Mouse (Mus musculus): ENCODE data around the gene Tspan18. TPM values are rescaled to one million over a fixed set of nuclear protein-coding genes. Genes with fewer than 3 reads are reported as not detected.

Tspan18 gene
- polyA plus RNA-seq, 1 experiment from 2014 or later, result 48.4 TPM

- Histone ChIP-seq H3K9me3 (replicated peaks) (no peaks in the 10 kb centered on the region), H3K27me3 (ENCODE audit: low read depth, poor library complexity, severe bottlenecking) (no peaks in the 10 kb centered on the region), H3K36me3 (peaks cover 2% of the 10 kb centered on the region; the same call in 1 of the 2 replicates), H3K4me1 (peaks cover 100% of the 10 kb centered on the region), H3K27ac (replicated peaks) (peak overlapping the region; percentile 91), H3K4me3 (no peak overlapping the region)
- no peak for DNase-seq (ENCODE audit: low spot score)
- 62% methylated on average over 8 of the region's 8 CpGs for WGBS
Observed at GRCm38 (mm10) chr2:93285842-93286241, 48.5 kb downstream of the Tspan18 start.

GRCm38 (mm10) chr2:93284625-93285024 lies 49.7 kb downstream of the Tspan18 start:
- no peaks in the 10 kb centered on the region for H3K27me3 ChIP-seq (ENCODE audit: low read depth, poor library complexity, severe bottlenecking)
- peak overlapping the region; percentile 38 for H3K4me3 ChIP-seq
- H3K36me3 ChIP-seq, result peaks cover 2% of the 10 kb centered on the region; the same call in 1 of the 2 replicates
- H3K27ac ChIP-seq (replicated peaks), result peak overlapping the region; percentile 91
- no peak for DNase-seq (ENCODE audit: low spot score)
- no peaks in the 10 kb centered on the region for H3K9me3 ChIP-seq (replicated peaks)
- peaks cover 100% of the 10 kb centered on the region for H3K4me1 ChIP-seq
- WGBS, result 65% methylated on average over 2 of the region's 2 CpGs

- no peaks in the 10 kb centered on the region for H3K27me3 ChIP-seq (ENCODE audit: low read depth, poor library complexity, severe bottlenecking)
- H3K27ac ChIP-seq (replicated peaks), result peak overlapping the region; percentile 91
- no peaks in the 10 kb centered on the region for H3K9me3 ChIP-seq (replicated peaks)
- WGBS, result 17% methylated on average over 7 of the region's 7 CpGs
- peaks cover 100% of the 10 kb centered on the region for H3K4me1 ChIP-seq
- peaks cover 2% of the 10 kb centered on the region; the same call in 1 of the 2 replicates for H3K36me3 ChIP-seq
- DNase-seq (ENCODE audit: low spot score), result peak; percentile 77
- peak overlapping the region; percentile 38 for H3K4me3 ChIP-seq
Observed at GRCm38 (mm10) chr2:93283481-93284293, 50.6 kb downstream of the Tspan18 start.

- H3K27ac ChIP-seq (replicated peaks), result peak overlapping the region; percentile 91
- 88% methylated on average over 4 of the region's 4 CpGs for WGBS
- DNase-seq (ENCODE audit: low spot score), result no peak
- peaks cover 100% of the 10 kb centered on the region for H3K4me1 ChIP-seq
- no peaks in the 10 kb centered on the region for H3K9me3 ChIP-seq (replicated peaks)
- H3K36me3 ChIP-seq, result peaks cover 2% of the 10 kb centered on the region; the same call in 1 of the 2 replicates
- 0 out of 2 replicates have a peak overlapping the region, but pooled peaks have one; percentile 38 for H3K4me3 ChIP-seq
- no peaks in the 10 kb centered on the region for H3K27me3 ChIP-seq (ENCODE audit: low read depth, poor library complexity, severe bottlenecking)
Observed at GRCm38 (mm10) chr2:93282636-93283035, 51.7 kb downstream of the Tspan18 start.

GRCm38 (mm10) chr2:93281466-93281865 lies 52.8 kb downstream of the Tspan18 start:
- Histone ChIP-seq H3K36me3 (peaks cover 6% of the 10 kb centered on the region), H3K27me3 (ENCODE audit: low read depth, poor library complexity, severe bottlenecking) (no peaks in the 10 kb centered on the region), H3K4me1 (peaks cover 100% of the 10 kb centered on the region)

GRCm38 (mm10) chr2:93280117-93280620 lies 54.1 kb downstream of the Tspan18 start:
- Histone ChIP-seq H3K4me1 (peaks cover 92% of the 10 kb centered on the region), H3K9me3 (replicated peaks) (no peaks in the 10 kb centered on the region), H3K4me3 (no peak overlapping the region), H3K36me3 (peaks cover 12% of the 10 kb centered on the region), H3K27ac (replicated peaks) (peak overlapping the region; percentile 91), H3K27me3 (ENCODE audit: low read depth, poor library complexity, severe bottlenecking) (no peaks in the 10 kb centered on the region)
- DNase-seq (ENCODE audit: low spot score), result no peak
- 64% methylated on average over 2 of the region's 2 CpGs for WGBS

More at GRCm38 (mm10) chr2:93281466-93281865, 52.8 kb downstream of the Tspan18 start:
- 85% methylated on average over 6 of the region's 6 CpGs for WGBS
- no peak for DNase-seq (ENCODE audit: low spot score)
- Histone ChIP-seq H3K27ac (replicated peaks) (peak overlapping the region; percentile 91), H3K9me3 (replicated peaks) (no peaks in the 10 kb centered on the region), H3K4me3 (no peak overlapping the region)

GRCm38 (mm10) chr2:93278181-93278975 lies 55.9 kb downstream of the Tspan18 start:
- H3K4me1 ChIP-seq, result peaks cover 92% of the 10 kb centered on the region
- H3K27ac ChIP-seq (replicated peaks), result peak overlapping the region; percentile 91
- 0 out of 2 replicates have a peak overlapping the region, but pooled peaks have one; percentile 22 for H3K4me3 ChIP-seq
- no peaks in the 10 kb centered on the region for H3K27me3 ChIP-seq (ENCODE audit: low read depth, poor library complexity, severe bottlenecking)
- peaks cover 12% of the 10 kb centered on the region for H3K36me3 ChIP-seq
- H3K9me3 ChIP-seq (replicated peaks), result no peaks in the 10 kb centered on the region
- 11% methylated on average over 11 of the region's 11 CpGs for WGBS
- peak; percentile 70 for DNase-seq (ENCODE audit: low spot score)

- peak overlapping the region; percentile 91 for H3K27ac ChIP-seq (replicated peaks)
- 32% methylated on average over 4 of the region's 4 CpGs for WGBS
- H3K27me3 ChIP-seq (ENCODE audit: low read depth, poor library complexity, severe bottlenecking), result no peaks in the 10 kb centered on the region
- no peaks in the 10 kb centered on the region for H3K9me3 ChIP-seq (replicated peaks)
- peaks cover 92% of the 10 kb centered on the region for H3K4me1 ChIP-seq
- no peak overlapping the region for H3K4me3 ChIP-seq
- DNase-seq (ENCODE audit: low spot score), result no peak
- peaks cover 12% of the 10 kb centered on the region for H3K36me3 ChIP-seq
Observed at GRCm38 (mm10) chr2:93277486-93277885, 56.8 kb downstream of the Tspan18 start.

- H3K9me3 ChIP-seq (replicated peaks), result no peaks in the 10 kb centered on the region
- 96% methylated on average over 7 of the region's 7 CpGs for WGBS
- no peak overlapping the region for H3K4me3 ChIP-seq
- H3K36me3 ChIP-seq, result peaks cover 17% of the 10 kb centered on the region
- peaks cover 88% of the 10 kb centered on the region for H3K4me1 ChIP-seq
- DNase-seq (ENCODE audit: low spot score), result no peak
- 0 out of 2 replicates have a peak overlapping the region, but pooled peaks have one; percentile 14 for H3K27ac ChIP-seq (replicated peaks)
- H3K27me3 ChIP-seq (ENCODE audit: low read depth, poor library complexity, severe bottlenecking), result no peaks in the 10 kb centered on the region
Observed at GRCm38 (mm10) chr2:93276026-93276425, 58.3 kb downstream of the Tspan18 start.

- no peaks in the 10 kb centered on the region for H3K9me3 ChIP-seq (replicated peaks)
- WGBS, result 39% methylated on average over 1 of the region's 1 CpGs
- DNase-seq (ENCODE audit: low spot score), result no peak
- H3K4me1 ChIP-seq, result peaks cover 85% of the 10 kb centered on the region
- peaks cover 17% of the 10 kb centered on the region for H3K36me3 ChIP-seq
- no peaks in the 10 kb centered on the region for H3K27me3 ChIP-seq (ENCODE audit: low read depth, poor library complexity, severe bottlenecking)
- no peak overlapping the region for H3K4me3 ChIP-seq
- peak overlapping the region; percentile 68 for H3K27ac ChIP-seq (replicated peaks)
Observed at GRCm38 (mm10) chr2:93273916-93274315, 60.4 kb downstream of the Tspan18 start.

GRCm38 (mm10) chr2:93270083-93270482 lies 64.2 kb downstream of the Tspan18 start:
- peak overlapping the region; percentile 71 for H3K27ac ChIP-seq (replicated peaks)
- no peaks in the 10 kb centered on the region for H3K9me3 ChIP-seq (replicated peaks)
- H3K27me3 ChIP-seq (ENCODE audit: low read depth, poor library complexity, severe bottlenecking), result no peaks in the 10 kb centered on the region
- H3K4me1 ChIP-seq, result peaks cover 85% of the 10 kb centered on the region
- 72% methylated on average over 5 of the region's 5 CpGs for WGBS
- H3K36me3 ChIP-seq, result 0 out of 2 replicates have a peak, but pooled peaks cover 6% of the 10 kb centered on the region
- DNase-seq (ENCODE audit: low spot score), result no peak
- no peak overlapping the region for H3K4me3 ChIP-seq

- no peak for DNase-seq (ENCODE audit: low spot score)
Observed at GRCm38 (mm10) chr2:93269611-93270010, 64.7 kb downstream of the Tspan18 start.

More at GRCm38 (mm10) chr2:93269611-93270010, 64.7 kb downstream of the Tspan18 start:
- Histone ChIP-seq H3K36me3 (peaks cover 6% of the 10 kb centered on the region; the same call in 1 of the 2 replicates), H3K9me3 (replicated peaks) (no peaks in the 10 kb centered on the region), H3K27me3 (ENCODE audit: low read depth, poor library complexity, severe bottlenecking) (no peaks in the 10 kb centered on the region), H3K27ac (replicated peaks) (peak overlapping the region; percentile 39; the same call in 1 of the 2 replicates), H3K4me1 (peaks cover 81% of the 10 kb centered on the region), H3K4me3 (no peak overlapping the region)
- 84% methylated on average over 10 of the region's 10 CpGs for WGBS

All from midbrain, embryonic 10.5 days (tissue).